Mouse (Mus musculus) liver, embryonic 14.5 days (tissue): ENCODE data around the gene Srf. TPM values are rescaled to one million over a fixed set of nuclear protein-coding genes. Genes with fewer than 3 reads are reported as not detected.
A peak's percentile ranks its signal among the peaks of the same experiment; 100 is the strongest.

ENCODE experiments used
- ATAC-seq: fragments of 200-750 bp; cut with Nextera tagmentation; 2 replicates; pipeline ENCODE4 v1.8.0; 2017; ENCODE audit warnings: moderate number of reproducible peaks, mild to moderate bottlenecking, moderate library complexity; ENCODE audit not compliant: insufficient read depth
- DNase-seq, 3 experiments: peaks; one replicate each; pipeline ENCODE4 v3.0.0-alpha.2; 2012 to 2013; ENCODE audit warnings: low read depth in 3 of 3, low spot score in 3 of 3
- H3K27ac ChIP-seq: fragments of 300-500 bp; sonication (generic); 2 replicates; pipeline ENCODE4 v1.5.1; 2014; ENCODE audit warnings: moderate library complexity, mild to moderate bottlenecking, control low read depth, inconsistent platforms
- H3K27me3 ChIP-seq: fragments of 300-500 bp; sonication (generic); 2 replicates; pipeline ENCODE4 v1.6.1; 2014; ENCODE audit warnings: mild to moderate bottlenecking, low read length, moderate library complexity; ENCODE audit not compliant: control insufficient read depth, insufficient read depth
- H3K36me3 ChIP-seq: fragments of 300-500 bp; sonication (generic); replicated peaks from 2 replicates; pipeline ENCODE4 v1.6.1; 2014; ENCODE audit warnings: low read depth; ENCODE audit not compliant: control insufficient read depth, insufficient read depth
- H3K4me1 ChIP-seq, 2 experiments: fragments of 200-500 bp in 1 of 2; fragments of 300-500 bp in 1 of 2; sonication (generic) in 1 of 2; replicated peaks; 2 replicates each; pipeline ENCODE4 v1.6.1; 2012 to 2014; ENCODE audit warnings: antibody characterized with exemption in 1 of 2, inconsistent platforms in 1 of 2, low read length in 1 of 2; ENCODE audit not compliant: control insufficient read depth in 2 of 2, insufficient read depth in 2 of 2
- H3K4me2 ChIP-seq: fragments of 300-500 bp; sonication (generic); 2 replicates; pipeline ENCODE4 v1.6.1; 2014; ENCODE audit warnings: low read depth, mild to moderate bottlenecking, control low read depth, moderate library complexity
- H3K4me3 ChIP-seq, 2 experiments: fragments of 200-500 bp in 1 of 2; fragments of 300-500 bp in 1 of 2; sonication (generic) in 1 of 2; 2 replicates each; pipeline ENCODE4 v1.5.1; 2012 to 2014; ENCODE audit warnings: low read depth in 2 of 2, low read length in 2 of 2, mild to moderate bottlenecking in 2 of 2, control low read depth in 1 of 2, inconsistent platforms in 1 of 2, moderate library complexity in 1 of 2; ENCODE audit not compliant: insufficient read depth in 1 of 2
- H3K9ac ChIP-seq: fragments of 300-500 bp; sonication (generic); replicated peaks from 2 replicates; pipeline ENCODE4 v1.6.1; 2014; ENCODE audit warnings: mild to moderate bottlenecking, control low read depth, moderate library complexity
- H3K9me3 ChIP-seq: fragments of 300-500 bp; sonication (generic); 2 replicates; pipeline ENCODE4 v1.6.1; 2016; ENCODE audit warnings: low read length, mixed read lengths; ENCODE audit not compliant: control insufficient read depth
- CTCF ChIP-seq: IDR thresholded peaks from 2 replicates; pipeline ENCODE4 v1.5.1; 2016; ENCODE audit warnings: antibody characterized with exemption, low read depth, control low read depth
- EP300 ChIP-seq: IDR thresholded peaks from 2 replicates; pipeline ENCODE4 v1.6.1; 2016; ENCODE audit warnings: antibody characterized with exemption, low read depth
- WGBS: fragments of 180-500 bp; shearing (Covaris S2); extraction: QIAGEN DNeasy Blood & Tissue Kit; methylation state at CpG from one replicate; pipeline ENCODE4 v1.1.7; 2014; ENCODE audit not compliant: insufficient replicate concordance; 5-methylcytosine and 5-hydroxymethylcytosine counted together
- polyA plus RNA-seq, 2 experiments: library from polyadenylated mRNA; depleted of rRNA in 1 of 2; stranded (reverse) in 1 of 2; unstranded in 1 of 2; fragments of >200 nt; fragmentation: Nextera tagmentation in 1 of 2; extraction: Ambion mirVana in 1 of 2; gene quantifications; 2 replicates each; pipeline versions ENCODE4 v1.2.1 to v1.2.3; 2012 to 2014

Gene Srf
- polyA plus RNA-seq, 2 experiments = 2.5 to 16.0 TPM

- peaks cover 22% of the 10 kb centered on the region for H3K27me3 ChIP-seq
- H3K4me2 ChIP-seq = no peak overlapping the region
- peaks cover under 1 to 3% of the 10 kb centered on the region in 2 experiments; a peak in 2 of 4 replicates for H3K4me1 ChIP-seq
- TF ChIP-seq EP300 (no peak), CTCF (no peak)
- no peak overlapping the region for H3K4me3 ChIP-seq
- H3K9ac ChIP-seq = no peak overlapping the region
- no peak overlapping the region for H3K27ac ChIP-seq
- no peak for DNase-seq
- ATAC-seq = no peak
- WGBS = 56% methylated on average over 3 of the region's 3 CpGs
- H3K36me3 ChIP-seq = peaks cover 13% of the 10 kb centered on the region
- no peaks in the 10 kb centered on the region for H3K9me3 ChIP-seq
Observed at GRCm38 (mm10) chr17:46547923-46548322, 8.1 kb downstream of the Srf start.

GRCm38 (mm10) chr17:46546995-46547394, 9.0 kb downstream of the Srf start:
- no peaks in the 10 kb centered on the region for H3K4me1 ChIP-seq
- peaks cover 22% of the 10 kb centered on the region for H3K27me3 ChIP-seq
- H3K9ac ChIP-seq = no peak overlapping the region
- TF ChIP-seq CTCF (no peak), EP300 (no peak)
- H3K4me3 ChIP-seq = no peak overlapping the region
- H3K36me3 ChIP-seq = peaks cover 13% of the 10 kb centered on the region
- ATAC-seq = no peak
- H3K9me3 ChIP-seq = no peaks in the 10 kb centered on the region
- H3K27ac ChIP-seq = no peak overlapping the region
- WGBS = 33% methylated on average over 8 of the region's 8 CpGs
- no peak overlapping the region for H3K4me2 ChIP-seq
- DNase-seq = no peak

- Histone ChIP-seq H3K9me3 (no peaks in the 10 kb centered on the region), H3K27ac (no peak overlapping the region), H3K27me3 (peaks cover 22% of the 10 kb centered on the region), H3K36me3 (peaks cover 13% of the 10 kb centered on the region), H3K9ac (no peak overlapping the region), H3K4me2 (peak overlapping the region; percentile 64), H3K4me3 (peak overlapping the region; percentile 49 to 52), H3K4me1 (no peaks in the 10 kb centered on the region)
- no peak for TF ChIP-seq CTCF
- no peak for TF ChIP-seq EP300
- 27% methylated on average over 7 of the region's 7 CpGs for WGBS
- ATAC-seq = no peak
- no peak for DNase-seq
Observed at GRCm38 (mm10) chr17:46546591-46546990, 9.4 kb downstream of the Srf start.

GRCm38 (mm10) chr17:46545813-46546564, 10.0 kb downstream of the Srf start, which contains the start of gene Cul9:
Gene Cul9 (minus strand): TSS chr17:46546388.
- no peak for TF ChIP-seq EP300
- peaks cover 7% of the 10 kb centered on the region for H3K36me3 ChIP-seq
- peak within 1 kb of the TSS; percentile 49 to 52 for H3K4me3 ChIP-seq
- H3K27me3 ChIP-seq = peaks cover 22% of the 10 kb centered on the region
- H3K27ac ChIP-seq = no peak within 1 kb of the TSS
- DNase-seq (no peak), ATAC-seq (no peak)
- no peaks in the 10 kb centered on the region for H3K4me1 ChIP-seq
- WGBS = 3% methylated on average over 38 of the region's 49 CpGs
- H3K4me2 ChIP-seq = peak within 1 kb of the TSS; percentile 64
- no peaks in the 10 kb centered on the region for H3K9me3 ChIP-seq
- H3K9ac ChIP-seq = no peak within 1 kb of the TSS

- Histone ChIP-seq H3K9me3 (no peaks in the 10 kb centered on the region), H3K27me3 (peaks cover 22% of the 10 kb centered on the region), H3K4me2 (no peak overlapping the region), H3K27ac (no peak overlapping the region), H3K4me1 (no peaks in the 10 kb centered on the region), H3K4me3 (no peak overlapping the region), H3K36me3 (no peaks in the 10 kb centered on the region; the same call in 1 of the 2 replicates), H3K9ac (no peak overlapping the region)
- DNase-seq = no peak
- no peak for ATAC-seq
- TF ChIP-seq CTCF = no peak
- TF ChIP-seq EP300 = no peak
- WGBS = 77% methylated on average over 12 of the region's 12 CpGs
Observed at GRCm38 (mm10) chr17:46543661-46544060, 12.3 kb downstream of the Srf start.
